Mouse (Mus musculus) midbrain, postnatal 0 days (tissue): ENCODE measurements around the gene Stx2. TPM values are rescaled to one million over a fixed set of nuclear protein-coding genes. Genes with fewer than 3 reads are reported as not detected.
A peak's percentile ranks its signal among the peaks of the same experiment; 100 is the strongest.

Experiments
- ATAC-seq: fragments of 200-750 bp; cut with Nextera tagmentation; 2 replicates; pipeline ENCODE4 v1.8.0; 2017; ENCODE audit warnings: moderate number of reproducible peaks, mild to moderate bottlenecking, moderate TSS enrichment, moderate library complexity; ENCODE audit not compliant: low FRiP score
- DNase-seq: peaks from one replicate; pipeline ENCODE4 v3.0.0-alpha.2; 2015; ENCODE audit warnings: low spot score
- H3K27ac ChIP-seq: fragments of 300-500 bp; sonication (generic); 2 replicates; pipeline ENCODE4 v1.5.1; 2014; ENCODE audit warnings: low read depth, mild to moderate bottlenecking, low read length, mixed read lengths
- H3K27me3 ChIP-seq: fragments of 300-500 bp; sonication (generic); 2 replicates; pipeline ENCODE4 v1.6.1; 2014; ENCODE audit warnings: low read length, control low read depth, mixed read lengths; ENCODE audit not compliant: insufficient read depth
- H3K36me3 ChIP-seq: fragments of 300-500 bp; sonication (generic); 2 replicates; pipeline ENCODE4 v1.6.1; 2014; ENCODE audit warnings: low read length, control low read depth, mixed read lengths; ENCODE audit not compliant: insufficient read depth
- H3K4me1 ChIP-seq: fragments of 300-500 bp; sonication (generic); 2 replicates; pipeline ENCODE4 v1.6.1; 2014; ENCODE audit warnings: mild to moderate bottlenecking, control low read depth, antibody characterized with exemption, low read length, mixed read lengths; ENCODE audit not compliant: insufficient read depth
- H3K4me2 ChIP-seq: fragments of 300-500 bp; sonication (generic); 2 replicates; pipeline ENCODE4 v1.6.1; 2014; ENCODE audit warnings: low read depth, mild to moderate bottlenecking, low read length, mixed read lengths; ENCODE audit not compliant: poor library complexity, severe bottlenecking
- H3K4me3 ChIP-seq: fragments of 300-500 bp; sonication (generic); 2 replicates; pipeline ENCODE4 v1.5.1; 2014; ENCODE audit warnings: low read depth, mild to moderate bottlenecking, low read length, moderate library complexity
- H3K9ac ChIP-seq: fragments of 300-500 bp; sonication (generic); replicated peaks from 2 replicates; pipeline ENCODE4 v1.6.1; 2014; ENCODE audit warnings: mild to moderate bottlenecking, low read length, moderate library complexity, mixed read lengths; ENCODE audit not compliant: poor library complexity, severe bottlenecking
- H3K9me3 ChIP-seq: fragments of 300-500 bp; sonication (generic); 2 replicates; pipeline ENCODE4 v1.6.1; 2016; ENCODE audit warnings: low read length, control low read depth
- CTCF ChIP-seq: IDR thresholded peaks from 2 replicates; pipeline ENCODE4 v1.5.1; 2016; ENCODE audit warnings: antibody characterized with exemption, mild to moderate bottlenecking
- whole genome bisulfite sequencing: fragments of 180-500 bp; shearing (Covaris S2); extraction: QIAGEN DNeasy Blood & Tissue Kit; methylation state at CpG from one replicate; pipeline ENCODE4 v1.1.7; 2014; 5-methylcytosine and 5-hydroxymethylcytosine counted together
- polyA plus RNA-seq: library from polyadenylated mRNA; unstranded; fragments of >200 nt; fragmentation: Nextera tagmentation; extraction: Ambion mirVana; gene quantifications from 2 replicates; pipeline ENCODE4 v1.2.1, GENCODE M21; 2015
- total RNA-seq: library from RNA; depleted of rRNA; stranded (reverse); fragments of >200 nt; gene quantifications from 2 replicates; pipeline ENCODE4 v1.2.3, GENCODE M21; 2014; rRNA removed

Stx2 gene
- total and polyA plus RNA-seq, 2 experiments from 2014 or later, result 11.9 to 15.5 TPM

GRCm38 (mm10) chr5:128947093-128947492 is 61.3 kb downstream of the Stx2 start:
- Histone ChIP-seq H3K36me3 (no peaks in the 10 kb centered on the region; the same call in 1 of the 2 replicates), H3K4me3 (no peak overlapping the region), H3K9ac (no peak overlapping the region), H3K4me1 (peaks cover 2% of the 10 kb centered on the region; the same call in 1 of the 2 replicates), H3K9me3 (no peaks in the 10 kb centered on the region), H3K27me3 (no peaks in the 10 kb centered on the region), H3K4me2 (no peak overlapping the region), H3K27ac (no peak overlapping the region)
- no peak for ATAC-seq
- DNase-seq, result no peak
- 85% methylated on average over 5 of the region's 5 CpGs for WGBS
- peak; percentile 54 for TF ChIP-seq CTCF

- no peaks in the 10 kb centered on the region for H3K9me3 ChIP-seq
- H3K27ac ChIP-seq, result no peak overlapping the region
- H3K4me2 ChIP-seq, result no peak overlapping the region
- WGBS, result 55% methylated on average over 10 of the region's 10 CpGs
- H3K9ac ChIP-seq, result no peak overlapping the region
- no peak for DNase-seq
- H3K27me3 ChIP-seq, result no peaks in the 10 kb centered on the region
- no peaks in the 10 kb centered on the region for H3K4me1 ChIP-seq
- ATAC-seq, result no peak
- no peak overlapping the region for H3K4me3 ChIP-seq
- TF ChIP-seq CTCF, result no peak
- no peaks in the 10 kb centered on the region for H3K36me3 ChIP-seq
These were observed 67.9 kb downstream of the Stx2 start for GRCm38 (mm10) chr5:128940436-128940835.

GRCm38 (mm10) chr5:128935359-128935899 is 72.9 kb downstream of the Stx2 start:
- H3K9ac ChIP-seq, result no peak overlapping the region
- H3K4me1 ChIP-seq, result no peaks in the 10 kb centered on the region
- H3K4me2 ChIP-seq, result no peak overlapping the region
- 60% methylated on average over 6 of the region's 6 CpGs for WGBS
- no peaks in the 10 kb centered on the region for H3K27me3 ChIP-seq
- no peak overlapping the region for H3K27ac ChIP-seq
- no peak overlapping the region for H3K4me3 ChIP-seq
- H3K36me3 ChIP-seq, result no peaks in the 10 kb centered on the region
- TF ChIP-seq CTCF, result no peak
- DNase-seq (peak; percentile 87), ATAC-seq (no peak; the same call in 1 of the 2 replicates)
- no peaks in the 10 kb centered on the region for H3K9me3 ChIP-seq

Other genes starting within 250 kb of the Stx2 start
- 22.7 and 29.1 TPM in 2 replicates for gene Rimbp2, start 55.1 kb downstream of the Stx2 start, total RNA-seq
- gene Rimbp2, start 55.1 kb downstream of the Stx2 start, polyA plus RNA-seq, result 5.2 and 6.1 TPM in 2 replicates
- gene Ran, start 11.5 kb upstream of the Stx2 start, total RNA-seq, result 183 and 191 TPM in 2 replicates
- 287 and 295 TPM in 2 replicates for gene Ran, start 11.5 kb upstream of the Stx2 start, polyA plus RNA-seq
- gene Adgrd1, start 88.2 kb upstream of the Stx2 start, total RNA-seq, result 0.42 and 0.77 TPM in 2 replicates
- 0.17 and 0.26 TPM in 2 replicates for gene Adgrd1, start 88.2 kb upstream of the Stx2 start, polyA plus RNA-seq